Mouse (Mus musculus) stomach, postnatal 0 days (tissue): ENCODE results near the gene Emilin3.

Source experiments
- CTCF ChIP-seq: IDR thresholded peaks from 2 replicates; pipeline ENCODE4 v1.5.1; 2016; ENCODE audit warnings: antibody characterized with exemption, low read depth, mild to moderate bottlenecking, moderate library complexity
- EP300 ChIP-seq: optimal IDR thresholded peaks from 2 replicates; pipeline ENCODE3; 2016; ENCODE audit warnings: antibody characterized with exemption

DNA sequence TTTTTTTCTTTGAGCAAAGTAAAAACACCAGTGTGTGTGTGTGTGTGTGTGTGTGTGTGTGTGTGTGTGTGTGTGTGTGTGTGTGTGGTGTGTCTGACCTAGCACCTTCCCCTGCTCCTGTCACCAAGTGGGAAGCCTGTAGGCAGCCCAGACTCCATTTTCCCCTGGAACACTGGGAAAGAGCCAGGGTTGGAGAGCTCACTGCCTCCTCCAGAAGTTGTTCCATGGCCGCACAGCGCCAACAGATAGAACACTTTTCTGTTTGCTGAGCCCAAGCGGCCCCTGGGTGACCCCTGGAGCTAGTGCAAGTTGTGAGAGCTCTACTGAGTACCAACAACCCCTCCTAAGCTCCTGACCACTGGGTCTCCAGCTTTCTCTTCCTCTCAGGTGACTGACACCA is 20.9 kb upstream of the Emilin3 start:
- no peak for TF ChIP-seq CTCF
- TF ChIP-seq EP300, result no peak
